Mouse (Mus musculus): Measurements from ENCODE around the gene Krt222.

- no peak for TF ChIP-seq TAL1 (conservative IDR thresholded peaks at IDR 0.05; ENCODE audit: low read depth, low read length)
- TF ChIP-seq CTCF (IDR thresholded peaks at IDR 0.05; ENCODE audit: low read depth, low read length): no peak
- no peak for TF ChIP-seq GATA1 (IDR thresholded peaks at IDR 0.05; ENCODE audit: borderline replicate concordance, low read length)
- TF ChIP-seq POLR2AphosphoS5 (IDR thresholded peaks at IDR 0.05; ENCODE audit: insufficient replicate concordance, low read depth, low read length): no peak
Observed at GRCm38 (mm10) chr11:99221811-99222210, 22.1 kb downstream of the Krt222 start.

Measured in G1E (cell line).